ENCODE assay signal across 26 mouse cellular contexts in the genomic region with DNA sequence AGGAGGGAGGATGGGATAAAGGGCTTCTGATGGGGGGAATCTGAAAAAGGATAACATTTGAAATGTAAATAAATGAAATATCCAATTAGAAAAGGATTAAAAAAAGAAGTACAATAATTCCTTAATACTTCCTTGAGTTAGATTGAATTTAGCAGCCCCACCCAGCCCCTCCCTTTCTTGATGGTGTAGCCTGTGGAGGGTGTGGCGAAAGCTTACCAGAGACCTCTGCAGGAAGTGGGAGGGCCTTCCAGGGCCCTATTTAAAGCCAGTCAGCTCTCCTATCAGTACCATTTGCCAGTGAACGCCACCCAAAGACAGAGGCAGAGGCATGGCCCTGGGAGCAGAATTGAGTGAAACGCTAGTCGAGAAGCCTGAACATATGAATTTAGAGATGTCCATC. TPM values are rescaled to one million over a fixed set of nuclear protein-coding genes. Genes with fewer than 3 reads are reported as not detected.
DNase-seq lines count a peak whose midpoint lies in the region; ATAC-seq and TF ChIP-seq lines count a peak whose summit lies in the region.
"Not testable (repeated sequence)": the region's sequence is repeated elsewhere in the genome, so short reads cannot be mapped to it uniquely, and the experiment has no call there.
"Had no signal": no experiment of that assay in that cellular context is flagged by ENCODE, and none has a peak within 500 bp of the region (broad histone marks: within the 10 kb centered on the region; RNA-seq: fewer than 3 reads in every experiment).

A gene (plus strand): TSS at position 329 of the 400 bp plus-strand sequence.

- DNase-seq in CH12.LX (ENCODE audit: extremely low read depth) (peak; percentile 15), NIH3T3 (ENCODE audit: low read depth) (peak; percentile 3)
- peak; percentile 72 for DNase-seq in c-Kit-positive CD71-positive TER-119-positive erythroid progenitor cells, embryonic 14.5 days (ENCODE audit: low spot score)
- peak; percentile 11 for DNase-seq in induced T-regulatory cell, adult 2 months (ENCODE audit: low read depth)
- DNase-seq in liver, embryonic 14.5 days (ENCODE audit: low read depth in 3 of 3, low spot score in 3 of 3) = peak in 1 of 3 experiments; percentile 76
- DNase-seq in stomach, postnatal 0 days (ENCODE audit: low spot score) = peak; percentile 37

- dilution Hi-C loops in CH12.LX (cut with MboI; ENCODE audit: extremely low pct_ligation_motif_present, extremely low pct_unique_long_range_greater_than_20kb, low sequenced_read_pairs) = not testable (repeated sequence)

- not testable (repeated sequence) for H3K27me3 ChIP-seq in CH12.LX (replicated peaks); liver, embryonic 14.5 days (ENCODE audit: control insufficient read depth, insufficient read depth, low read length); stomach, postnatal 0 days (ENCODE audit: control insufficient read depth, insufficient read depth, low read length)

- not testable (repeated sequence) for H3K36me3 ChIP-seq in CH12.LX (replicated peaks in 1 of 2; ENCODE audit: control insufficient read depth in 1 of 2, insufficient read depth in 1 of 2, low read length in 1 of 2); liver, embryonic 14.5 days (replicated peaks; ENCODE audit: control insufficient read depth, insufficient read depth, low read depth); stomach, postnatal 0 days (ENCODE audit: control insufficient read depth, insufficient read depth, low read length)

- not testable (repeated sequence) for H3K4me1 ChIP-seq in CH12.LX (ENCODE audit: control insufficient read depth in 1 of 2, insufficient read depth in 2 of 2); liver, embryonic 14.5 days (replicated peaks; ENCODE audit: control insufficient read depth in 2 of 2, insufficient read depth in 2 of 2, low read length in 1 of 2); stomach, postnatal 0 days (replicated peaks; ENCODE audit: control insufficient read depth, insufficient read depth)

- not testable (repeated sequence) for H3K9me3 ChIP-seq in CH12.LX (replicated peaks; ENCODE audit: low read length); liver, embryonic 14.5 days (ENCODE audit: control insufficient read depth, low read length); stomach, postnatal 0 days (ENCODE audit: control insufficient read depth, low read length)

- TF ChIP-seq EP300 in CH12.LX (IDR thresholded peaks at IDR 0.05; ENCODE audit: low read length); liver, embryonic 14.5 days (IDR thresholded peaks at IDR 0.05; ENCODE audit: low read depth); stomach, postnatal 0 days (optimal IDR thresholded peaks at IDR 0.05): not testable (repeated sequence)

- H3K4me2 ChIP-seq in CH12.LX (ENCODE audit: insufficient read depth, low read depth, poor library complexity, severe bottlenecking); liver, embryonic 14.5 days (ENCODE audit: low read depth); stomach, postnatal 0 days (replicated peaks; ENCODE audit: low read depth): not testable (repeated sequence)

- not testable (repeated sequence) for TF ChIP-seq CTCF in CH12.LX (conservative IDR thresholded peaks at IDR 0.05 in 1 of 2, IDR thresholded peaks at IDR 0.05 in 1 of 2; ENCODE audit: low read depth in 2 of 2, low read length in 2 of 2); liver, embryonic 14.5 days (IDR thresholded peaks at IDR 0.05; ENCODE audit: low read depth); stomach, postnatal 0 days (IDR thresholded peaks at IDR 0.05; ENCODE audit: low read depth)

- TF ChIP-seq RAD21 in CH12.LX (IDR thresholded peaks at IDR 0.05; ENCODE audit: low read depth, low read length) = not testable (repeated sequence)

- H3K9ac ChIP-seq in CH12.LX (ENCODE audit: insufficient read depth, low read depth); liver, embryonic 14.5 days (replicated peaks); stomach, postnatal 0 days (ENCODE audit: low read length): not testable (repeated sequence)

- 15% methylated on average over 2 of the region's 4 CpGs for WGBS in liver, embryonic 14.5 days (ENCODE audit: insufficient replicate concordance)
- WGBS in stomach, postnatal 0 days = 70% methylated on average over 2 of the region's 4 CpGs

- peak; percentile 60; the same call in 1 of the 2 replicates for ATAC-seq in liver, embryonic 14.5 days (ENCODE audit: insufficient read depth)
- ATAC-seq in megakaryocyte progenitor cell, adult 5-6 weeks (replicated peaks; ENCODE audit: poor library complexity) = peak; percentile 61
- ATAC-seq in stomach, postnatal 0 days (ENCODE audit: low FRiP score, low TSS enrichment) = not testable (repeated sequence)

- not testable (repeated sequence) for H3K4me3 ChIP-seq in CH12.LX (replicated peaks in 1 of 3; ENCODE audit: low read depth in 2 of 3, low read length in 2 of 3, poor library complexity in 1 of 3); liver, embryonic 14.5 days (ENCODE audit: insufficient read depth in 1 of 2, low read depth in 2 of 2, low read length in 2 of 2); stomach, postnatal 0 days (ENCODE audit: low read depth, low read length)

- TF ChIP-seq POLR2A in CH12.LX (IDR thresholded peaks at IDR 0.05; ENCODE audit: low read depth, low read length) = not testable (repeated sequence)

- not testable (repeated sequence) for H3K27ac ChIP-seq in CH12.LX (ENCODE audit: insufficient read depth, low read depth); liver, embryonic 14.5 days; stomach, postnatal 0 days (replicated peaks)

- in situ Hi-C loops in CH12.LX (cut with MboI; ENCODE audit: low pct_ligation_motif_present, low pct_unique_long_range_greater_than_20kb, low sequenced_read_pairs) = not testable (repeated sequence)

- not testable (repeated sequence) for H3K79me2 ChIP-seq in CH12.LX (replicated peaks; ENCODE audit: control insufficient read depth, extremely low read depth, insufficient read depth, poor library complexity, severe bottlenecking)

RNA-seq across cellular contexts. Expression of the gene that starts here (rescaled TPM):
- total RNA-seq in CH12.LX (2012; rRNA removed) = not detected in 2 replicates
- not detected in 2 replicates for total RNA-seq in CH12.LX (2014; rRNA removed)
- not detected in 2 replicates for polyA plus RNA-seq in CH12.LX (2012; ENCODE audit: insufficient read length, low read depth)
- 0.88 and 1.1 TPM in 2 replicates for polyA plus RNA-seq in liver, embryonic 14.5 days (2012; rRNA removed)
- polyA plus RNA-seq in liver, embryonic 14.5 days (2014; fragmentation: Nextera tagmentation; extraction: Ambion mirVana) = 0.71 and 0.76 TPM in 2 replicates
- not detected in 2 replicates for total RNA-seq in megakaryocyte progenitor cell, adult 5-6 weeks (2015)
- not detected in 2 replicates for total RNA-seq in megakaryocyte progenitor cell, adult 5-6 weeks (2017)
- polyA plus RNA-seq in stomach, postnatal 0 days (2015; fragmentation: Nextera tagmentation; extraction: Ambion mirVana) = not detected in 2 replicates
- total RNA-seq: adrenal gland, adult 18-20 months; adrenal gland, postnatal 14 days; common myeloid progenitor, adult 5-6 weeks; gastrocnemius, postnatal 10 days; gastrocnemius, postnatal 4 days; heart, adult 18-20 months; heart, postnatal 14 days; hematopoietic stem cell, adult 5-6 weeks; hindbrain, postnatal 0 days had no signal
- polyA plus RNA-seq: activated CD4-positive, CD25-positive, alpha-beta regulatory T cell, adult 4 months; CD4-positive, CD25-positive, alpha-beta regulatory T cell, adult 4 months; embryonic facial prominence, embryonic 11.5 days; embryonic facial prominence, embryonic 15.5 days; forebrain, embryonic 12.5 days; forebrain, embryonic 16.5 days; frontal cortex, adult 2 months; heart, embryonic 15.5 days; hindbrain, embryonic 13.5 days; hindbrain, postnatal 0 days; intestine, embryonic 15.5 days had no signal

Comparison
In these comparisons a context has a peak if more than half of its experiments do, and no peak if none do; other contexts are left out.
1. Peak in DNase-seq in CH12.LX; RNA of the gene not detected or under 1 TPM.
2. Peak in ATAC-seq in megakaryocyte progenitor cell, adult 5-6 weeks; RNA of the gene not detected or under 1 TPM.
3. Peak in DNase-seq in stomach, postnatal 0 days; RNA of the gene not detected or under 1 TPM.